ENCODE assay signal across 28 mouse cellular contexts in genomic region chr14:60502552-60502951, GRCm38 (mm10).
"Had no signal": no experiment of that assay in that cellular context is flagged by ENCODE, and none has a peak within 500 bp of the region (broad histone marks: within the 10 kb centered on the region; RNA-seq: fewer than 3 reads in every experiment).

No protein-coding gene starts in this region.

- H3K4me3 ChIP-seq: gastrocnemius, adult 2 months; heart, adult 2 months; heart, embryonic 12.5 days; hindbrain, embryonic 10.5 days; hindbrain, embryonic 12.5 days; intestine, embryonic 15.5 days; layer of hippocampus, adult 2 months; left cerebral cortex, adult 2 months; limb, embryonic 10.5 days; limb, embryonic 12.5 days; liver, embryonic 13.5 days; liver, embryonic 15.5 days had no signal

- H3K27ac ChIP-seq: gastrocnemius, adult 2 months; heart, adult 2 months; hindbrain, embryonic 10.5 days; hindbrain, embryonic 12.5 days; hindbrain, embryonic 14.5 days; intestine, embryonic 15.5 days; layer of hippocampus, adult 2 months; left cerebral cortex, adult 2 months; limb, embryonic 10.5 days; limb, embryonic 12.5 days; liver, embryonic 13.5 days; liver, embryonic 15.5 days had no signal

- H3K27me3 ChIP-seq: heart, embryonic 12.5 days; hindbrain, embryonic 12.5 days; intestine, embryonic 15.5 days; limb, embryonic 12.5 days; liver, embryonic 13.5 days; liver, embryonic 15.5 days had no signal

- DNase-seq: gastrocnemius, adult 2 months; gastrocnemius, postnatal 10 days; gastrocnemius, postnatal 25 days; heart, adult 2 months; heart, postnatal 10 days; heart, postnatal 4 days; kidney, adult 18-20 months; kidney, adult 8-10 months; kidney, postnatal 10 days; kidney, postnatal 25 days; kidney, postnatal 4 days; liver; liver, embryonic 13.5 days; liver, postnatal 0 days had no signal

- H3K9me3 ChIP-seq: heart, embryonic 12.5 days; hindbrain, embryonic 10.5 days; intestine, embryonic 15.5 days; limb, embryonic 10.5 days; limb, embryonic 12.5 days; liver, embryonic 13.5 days; liver, embryonic 15.5 days had no signal

- H3K9ac ChIP-seq: heart, embryonic 12.5 days; hindbrain, embryonic 12.5 days; hindbrain, embryonic 14.5 days; intestine, embryonic 15.5 days; limb, embryonic 12.5 days; liver, embryonic 13.5 days; liver, embryonic 15.5 days; liver, postnatal 0 days had no signal

- ATAC-seq: hindbrain, embryonic 16.5 days; inflammation-experienced regulatory T-cells, adult 6 months; intestine, embryonic 15.5 days; intestine, postnatal 0 days; liver, postnatal 0 days had no signal

- H3K4me2 ChIP-seq: heart, embryonic 12.5 days; hindbrain, embryonic 12.5 days; hindbrain, embryonic 14.5 days; intestine, embryonic 15.5 days; limb, embryonic 12.5 days; liver, embryonic 11.5 days; liver, embryonic 13.5 days; liver, embryonic 15.5 days had no signal

- H3K36me3 ChIP-seq: heart, embryonic 12.5 days; hindbrain, embryonic 10.5 days; hindbrain, embryonic 12.5 days; intestine, embryonic 15.5 days; limb, embryonic 10.5 days; limb, embryonic 12.5 days; liver, embryonic 13.5 days; liver, embryonic 15.5 days had no signal

- H3K4me1 ChIP-seq: hindbrain, embryonic 12.5 days; intestine, embryonic 15.5 days; limb, embryonic 10.5 days; limb, embryonic 12.5 days; liver, embryonic 13.5 days; liver, embryonic 15.5 days had no signal
